Comparison of ENCODE assay signal across 8 mouse cellular contexts in genomic region chr10:114802161-114802651, GRCm38 (mm10). TPM values are rescaled to one million over a fixed set of nuclear protein-coding genes. Genes with fewer than 3 reads are reported as not detected.
DNase-seq lines count a peak whose midpoint lies in the region; ATAC-seq lines count a peak whose summit lies in the region.

Gene Trhde, minus strand, starts transcription at chr10:114802307.

- H3K27me3 ChIP-seq in heart, embryonic 12.5 days (replicated peaks), result peaks cover 63% of the 10 kb centered on the region
- peaks cover 31% of the 10 kb centered on the region for H3K27me3 ChIP-seq in embryonic facial prominence, embryonic 11.5 days (ENCODE audit: control insufficient read depth, insufficient read depth, low read length)
- H3K27me3 ChIP-seq in hindbrain, embryonic 14.5 days (ENCODE audit: control insufficient read depth, insufficient read depth, low read length), result peaks cover 27% of the 10 kb centered on the region; the same call in 1 of the 2 replicates
- H3K27me3 ChIP-seq in limb, embryonic 13.5 days, result peaks cover 55% of the 10 kb centered on the region

- no peak for ATAC-seq in heart, embryonic 12.5 days (ENCODE audit: insufficient number of reproducible peaks, low FRiP score)
- 0 out of 2 replicates have a peak, but pooled peaks have one; percentile 20 for ATAC-seq in embryonic facial prominence, embryonic 11.5 days (replicated peaks; ENCODE audit: insufficient number of reproducible peaks, low FRiP score, low TSS enrichment, low read depth)
- peak; percentile 35 for ATAC-seq in hindbrain, embryonic 14.5 days (ENCODE audit: low FRiP score)
- ATAC-seq in limb, embryonic 13.5 days (ENCODE audit: low FRiP score, low read depth), result no peak; the same call in 1 of the 2 replicates

- peaks cover 24% of the 10 kb centered on the region for H3K4me1 ChIP-seq in heart, embryonic 12.5 days (replicated peaks)
- no peaks in the 10 kb centered on the region; the same call in 1 of the 2 replicates for H3K4me1 ChIP-seq in embryonic facial prominence, embryonic 11.5 days (ENCODE audit: control insufficient read depth, insufficient read depth, low read length)
- H3K4me1 ChIP-seq in hindbrain, embryonic 14.5 days (replicated peaks; ENCODE audit: control insufficient read depth, insufficient read depth, low read length), result 0 out of 2 replicates have a peak, but pooled peaks cover 11% of the 10 kb centered on the region
- H3K4me1 ChIP-seq in limb, embryonic 13.5 days, result peaks cover 16% of the 10 kb centered on the region

- no peak within 1 kb of the TSS for H3K27ac ChIP-seq in heart, embryonic 12.5 days (ENCODE audit: poor library complexity, severe bottlenecking)
- no peak within 1 kb of the TSS for H3K27ac ChIP-seq in embryonic facial prominence, embryonic 11.5 days (replicated peaks; ENCODE audit: low read depth, low read length)
- peak within 1 kb of the TSS; percentile 57 for H3K27ac ChIP-seq in hindbrain, embryonic 14.5 days
- no peak within 1 kb of the TSS for H3K27ac ChIP-seq in limb, embryonic 13.5 days

- H3K4me3 ChIP-seq in heart, embryonic 12.5 days, result peak within 1 kb of the TSS; percentile 60
- H3K4me3 ChIP-seq in embryonic facial prominence, embryonic 11.5 days (ENCODE audit: low read depth, low read length), result peak within 1 kb of the TSS; percentile 60
- H3K4me3 ChIP-seq in hindbrain, embryonic 14.5 days (replicated peaks; ENCODE audit: low read length), result peak within 1 kb of the TSS; percentile 74
- peak within 1 kb of the TSS; percentile 66 for H3K4me3 ChIP-seq in limb, embryonic 13.5 days

- DNase-seq in heart, postnatal 10 days, result no peak
- DNase-seq in embryonic facial prominence, embryonic 11.5 days (ENCODE audit: low spot score), result peak; percentile 39
- DNase-seq in hindbrain, embryonic 14.5 days (ENCODE audit: low spot score), result peak; percentile 59
- DNase-seq in retina, postnatal 1 day, result peak; percentile 65
- no peak for DNase-seq in thymus, postnatal 36 days
- no peak for DNase-seq in spleen, postnatal 14 days (ENCODE audit: low spot score in 2 of 2)

- peak within 1 kb of the TSS; percentile 61; the same call in 1 of the 2 replicates for H3K9ac ChIP-seq in heart, embryonic 12.5 days
- H3K9ac ChIP-seq in embryonic facial prominence, embryonic 11.5 days (replicated peaks; ENCODE audit: low read length), result peak within 1 kb of the TSS; percentile 58
- H3K9ac ChIP-seq in hindbrain, embryonic 14.5 days, result peak within 1 kb of the TSS; percentile 67
- peak within 1 kb of the TSS; percentile 70 for H3K9ac ChIP-seq in limb, embryonic 13.5 days

- WGBS in heart, embryonic 12.5 days, result 1% methylated on average over 30 of the region's 30 CpGs
- WGBS in embryonic facial prominence, embryonic 11.5 days, result 2% methylated on average over 30 of the region's 30 CpGs
- under 1% methylated on average over 30 of the region's 30 CpGs for WGBS in hindbrain, embryonic 14.5 days
- 1% methylated on average over 30 of the region's 30 CpGs for WGBS in limb, embryonic 13.5 days

- H3K36me3 ChIP-seq in heart, embryonic 12.5 days, result no peaks in the 10 kb centered on the region
- no peaks in the 10 kb centered on the region for H3K36me3 ChIP-seq in embryonic facial prominence, embryonic 11.5 days (replicated peaks; ENCODE audit: control insufficient read depth, insufficient read depth, low read depth, low read length)
- H3K36me3 ChIP-seq in hindbrain, embryonic 14.5 days (replicated peaks; ENCODE audit: control insufficient read depth, insufficient read depth), result no peaks in the 10 kb centered on the region
- no peaks in the 10 kb centered on the region for H3K36me3 ChIP-seq in limb, embryonic 13.5 days

- H3K9me3 ChIP-seq in heart, embryonic 12.5 days (replicated peaks), result no peaks in the 10 kb centered on the region
- no peaks in the 10 kb centered on the region for H3K9me3 ChIP-seq in embryonic facial prominence, embryonic 11.5 days (replicated peaks; ENCODE audit: control insufficient read depth, low read length)
- H3K9me3 ChIP-seq in hindbrain, embryonic 14.5 days (ENCODE audit: control insufficient read depth, low read length), result no peaks in the 10 kb centered on the region
- H3K9me3 ChIP-seq in limb, embryonic 13.5 days, result no peaks in the 10 kb centered on the region

- peak within 1 kb of the TSS; percentile 98 for H3K4me2 ChIP-seq in heart, embryonic 12.5 days
- H3K4me2 ChIP-seq in embryonic facial prominence, embryonic 11.5 days (ENCODE audit: low read depth, low read length), result peak within 1 kb of the TSS; percentile 98
- peak within 1 kb of the TSS; percentile 84 for H3K4me2 ChIP-seq in hindbrain, embryonic 14.5 days (replicated peaks)
- H3K4me2 ChIP-seq in limb, embryonic 13.5 days (replicated peaks), result peak within 1 kb of the TSS; percentile 96

- intact Hi-C loops in heart, postnatal 10 days (cut with DNase I), result no loop called here

RNA-seq across cellular contexts. Expression of gene Trhde, which starts in this region (rescaled TPM):
- 0.03 TPM in 1 of 2 replicates, not detected in the other for polyA plus RNA-seq in heart, embryonic 12.5 days (2016; fragmentation: Nextera tagmentation; extraction: Ambion mirVana)
- under 1 TPM; 0.22 to 0.42 TPM for total RNA-seq in heart, postnatal 10 days (2021)
- 1.5 and 1.8 TPM in 2 replicates for polyA plus RNA-seq in embryonic facial prominence, embryonic 11.5 days (2014; fragmentation: Nextera tagmentation; extraction: Ambion mirVana)
- polyA plus RNA-seq in hindbrain, embryonic 14.5 days (2014; fragmentation: Nextera tagmentation; extraction: Ambion mirVana), result 7.7 and 9.5 TPM in 2 replicates
- 1.6 and 2.5 TPM in 2 replicates for polyA plus RNA-seq in limb, embryonic 13.5 days (2015; fragmentation: Nextera tagmentation; extraction: Ambion mirVana)

Comparison
In these comparisons a context has a peak if more than half of its experiments do, and no peak if none do; other contexts are left out.
1. ATAC-seq: peak in embryonic facial prominence, embryonic 11.5 days (single experiment) and hindbrain, embryonic 14.5 days (single experiment); none in heart, embryonic 12.5 days (single experiment) and limb, embryonic 13.5 days (single experiment).
2. DNase-seq: peak in embryonic facial prominence, embryonic 11.5 days (single experiment), hindbrain, embryonic 14.5 days (single experiment) and retina, postnatal 1 day (single experiment); none in heart, postnatal 10 days (0 of 2), thymus, postnatal 36 days (0 of 2) and spleen, postnatal 14 days (0 of 2).
3. Peak in every context shown above with its lines, with median percentiles within 50 percentile points of each other: H3K4me2 ChIP-seq, H3K4me3 ChIP-seq and H3K9ac ChIP-seq.